In the genomic region with DNA sequence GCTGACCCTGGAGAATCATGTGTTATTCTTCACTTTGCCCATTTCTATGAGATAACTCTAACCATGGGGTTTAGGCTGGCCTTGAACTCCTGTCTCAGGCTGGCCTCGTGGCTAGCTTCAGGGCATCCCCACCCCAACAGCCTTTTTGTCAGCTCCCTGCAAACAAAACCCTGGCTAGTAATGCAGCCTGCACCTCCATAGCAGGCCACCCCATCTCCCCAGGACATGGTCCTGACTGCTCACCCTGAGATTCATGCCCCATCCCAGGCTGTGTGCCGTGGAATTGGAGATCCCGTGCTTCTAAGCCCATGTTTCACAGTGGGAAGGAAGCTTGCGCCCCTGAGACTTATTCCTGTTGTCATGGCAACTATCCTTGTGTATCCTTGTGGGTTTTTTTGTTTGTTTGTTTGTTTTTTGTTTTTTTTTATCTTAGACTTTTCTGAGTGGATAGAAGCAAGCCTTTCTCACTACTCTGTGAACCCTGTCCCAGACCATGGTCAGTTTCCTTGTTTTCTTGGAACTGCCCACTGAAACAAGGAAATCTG, we compare ENCODE assay signal across 17 mouse cellular contexts. TPM values are rescaled to one million over a fixed set of nuclear protein-coding genes. Genes with fewer than 3 reads are reported as not detected.
DNase-seq lines count a peak whose midpoint lies in the region; ATAC-seq and TF ChIP-seq lines count a peak whose summit lies in the region.
"Had no signal": no experiment of that assay in that cellular context is flagged by ENCODE, and none has a peak within 500 bp of the region (broad histone marks: within the 10 kb centered on the region; RNA-seq: fewer than 3 reads in every experiment).

No protein-coding gene starts in this region.

- 0 out of 2 replicates have a peak overlapping the region, but pooled peaks have one; percentile 29 for H3K9ac ChIP-seq in heart, adult 2 months (ENCODE audit: low read depth, low read length)
- H3K9ac ChIP-seq in heart, embryonic 11.5 days (ENCODE audit: low read depth, low read length) = no peak overlapping the region
- H3K9ac ChIP-seq in lung, postnatal 0 days (replicated peaks; ENCODE audit: low read depth) = no peak overlapping the region
- H3K9ac ChIP-seq in ES-E14 (ENCODE audit: insufficient read depth, low read depth, low read length, poor library complexity, severe bottlenecking) = no peak overlapping the region
- H3K9ac ChIP-seq: embryonic facial prominence, embryonic 12.5 days; forebrain, postnatal 0 days; heart, embryonic 12.5 days; liver, embryonic 13.5 days had no signal

- H3K4me3 ChIP-seq in heart, adult 2 months = no peak overlapping the region
- no peak overlapping the region for H3K4me3 ChIP-seq in heart, embryonic 11.5 days (ENCODE audit: low read depth, low read length)
- H3K4me3 ChIP-seq in lung, postnatal 0 days (ENCODE audit: low read depth, low read length) = no peak overlapping the region
- H3K4me3 ChIP-seq in ES-E14 (ENCODE audit: insufficient read depth in 1 of 2, low read depth in 1 of 2, low read length in 2 of 2, poor library complexity in 1 of 2, severe bottlenecking in 1 of 2) = no peak overlapping the region
- H3K4me3 ChIP-seq in brown adipose tissue, adult 24 weeks (ENCODE audit: insufficient read depth, low read depth, low read length) = no peak overlapping the region
- H3K4me3 ChIP-seq: embryonic facial prominence, embryonic 12.5 days; heart, embryonic 12.5 days; layer of hippocampus, adult 2 months; liver, embryonic 13.5 days had no signal

- DNase-seq in heart, adult 2 months = peak in 1 of 2 experiments; percentile 19
- no peak for DNase-seq in lung, postnatal 0 days (ENCODE audit: low spot score)
- no peak for DNase-seq in lung, postnatal 4 days
- no peak for DNase-seq in ES-E14 (ENCODE audit: low read depth, low spot score)
- DNase-seq in frontal cortex, postnatal 36 days (ENCODE audit: low spot score in 2 of 2) = no peak
- DNase-seq: cerebellum, adult 8-10 months; forebrain, postnatal 0 days; left cerebral cortex, postnatal 4 days; liver, embryonic 13.5 days; right cerebral cortex, postnatal 14 days had no signal

- TF ChIP-seq POLR2A in heart, adult 2 months (IDR thresholded peaks at IDR 0.05; ENCODE audit: insufficient read depth, low read depth, low read length) = no peak

- WGBS in heart, adult 2 months = 45% methylated on average over 4 of the region's 4 CpGs
- WGBS in heart, embryonic 11.5 days (ENCODE audit: insufficient replicate concordance) = 67% methylated on average over 4 of the region's 4 CpGs
- 80% methylated on average over 4 of the region's 4 CpGs for WGBS in lung, postnatal 0 days

- H3K36me3 ChIP-seq in heart, adult 2 months (ENCODE audit: control insufficient read depth, insufficient read depth, low read length) = peaks cover 3% of the 10 kb centered on the region; the same call in 1 of the 2 replicates
- no peaks in the 10 kb centered on the region for H3K36me3 ChIP-seq in heart, embryonic 11.5 days (ENCODE audit: control insufficient read depth, insufficient read depth, low read length)
- no peaks in the 10 kb centered on the region for H3K36me3 ChIP-seq in lung, postnatal 0 days (ENCODE audit: insufficient read depth, low read length)
- H3K36me3 ChIP-seq in ES-E14 (ENCODE audit: control insufficient read depth, insufficient read depth, low read length, poor library complexity, severe bottlenecking) = no peaks in the 10 kb centered on the region
- H3K36me3 ChIP-seq: embryonic facial prominence, embryonic 12.5 days; heart, embryonic 12.5 days; liver, embryonic 13.5 days had no signal

- H3K4me1 ChIP-seq in heart, adult 2 months (ENCODE audit: control insufficient read depth, insufficient read depth, low read length) = peaks cover 50% of the 10 kb centered on the region
- peaks cover 6% of the 10 kb centered on the region for H3K4me1 ChIP-seq in heart, embryonic 11.5 days (ENCODE audit: control insufficient read depth, insufficient read depth, low read length)
- peaks cover 62% of the 10 kb centered on the region for H3K4me1 ChIP-seq in lung, postnatal 0 days (ENCODE audit: insufficient read depth, low read depth, low read length)
- H3K4me1 ChIP-seq in ES-E14 (ENCODE audit: control insufficient read depth in 2 of 2, insufficient read depth in 2 of 2, low read length in 2 of 2, poor library complexity in 1 of 2) = no peaks in the 10 kb centered on the region
- H3K4me1 ChIP-seq in brown adipose tissue, adult 24 weeks (ENCODE audit: control insufficient read depth, insufficient read depth, insufficient read length, low read length) = peaks cover 74% of the 10 kb centered on the region

- H3K79me2 ChIP-seq in heart, adult 2 months (replicated peaks; ENCODE audit: control insufficient read depth, insufficient read depth, low read length) = no peaks in the 10 kb centered on the region

- no peak for ATAC-seq in heart, embryonic 11.5 days (replicated peaks; ENCODE audit: insufficient number of reproducible peaks, low FRiP score, low TSS enrichment)
- ATAC-seq in lung, postnatal 0 days = no peak
- ATAC-seq: forebrain, postnatal 0 days had no signal

- no peak overlapping the region for H3K4me2 ChIP-seq in heart, embryonic 11.5 days
- no peak overlapping the region for H3K4me2 ChIP-seq in lung, postnatal 0 days (replicated peaks; ENCODE audit: low read depth, low read length)
- H3K4me2 ChIP-seq: embryonic facial prominence, embryonic 12.5 days; heart, embryonic 12.5 days; liver, embryonic 13.5 days had no signal

- no peak for TF ChIP-seq CTCF in heart, adult 2 months (IDR thresholded peaks at IDR 0.05)
- no peak for TF ChIP-seq CTCF in lung, postnatal 0 days (IDR thresholded peaks at IDR 0.05)

- H3K27me3 ChIP-seq in heart, adult 2 months (ENCODE audit: control insufficient read depth, insufficient read depth, low read length) = no peaks in the 10 kb centered on the region
- H3K27me3 ChIP-seq in heart, embryonic 11.5 days (ENCODE audit: control insufficient read depth, insufficient read depth, low read length) = peaks cover 5% of the 10 kb centered on the region
- H3K27me3 ChIP-seq in lung, postnatal 0 days (replicated peaks; ENCODE audit: insufficient read depth, low read length) = no peaks in the 10 kb centered on the region

- no peak for TF ChIP-seq EP300 in heart, adult 2 months (IDR thresholded peaks at IDR 0.05; ENCODE audit: insufficient read depth, low read depth, low read length)
- TF ChIP-seq EP300 in lung, postnatal 0 days (IDR thresholded peaks at IDR 0.05) = no peak

- H3K27ac ChIP-seq in heart, adult 2 months = peak overlapping the region; percentile 60
- H3K27ac ChIP-seq in heart, embryonic 11.5 days (ENCODE audit: low read depth, low read length) = no peak overlapping the region
- peak overlapping the region; percentile 82; the same call in 1 of the 2 replicates for H3K27ac ChIP-seq in lung, postnatal 0 days (ENCODE audit: low read length)
- no peak overlapping the region for H3K27ac ChIP-seq in ES-E14 (ENCODE audit: insufficient read depth, low read depth, low read length, poor library complexity, severe bottlenecking)
- H3K27ac ChIP-seq in brown adipose tissue, adult 24 weeks (replicated peaks; ENCODE audit: low read depth, low read length) = peak overlapping the region; percentile 51
- H3K27ac ChIP-seq: embryonic facial prominence, embryonic 12.5 days; layer of hippocampus, adult 2 months; liver, embryonic 13.5 days had no signal

- in situ Hi-C loops in ES-E14 (cut with MboI; ENCODE audit: low sequenced_read_pairs in 2 of 2, unreplicated experiment in 2 of 2) = no loop called here

- intact Hi-C loops in heart, adult 2 months (cut with DNase I) = no loop called here

- no peaks in the 10 kb centered on the region for H3K9me3 ChIP-seq in heart, embryonic 11.5 days (replicated peaks; ENCODE audit: control insufficient read depth, low read length)
- H3K9me3 ChIP-seq in lung, postnatal 0 days (ENCODE audit: low read length) = no peaks in the 10 kb centered on the region
- H3K9me3 ChIP-seq in ES-E14 (ENCODE audit: control insufficient read depth, insufficient read depth, low read depth, low read length) = no peaks in the 10 kb centered on the region
- H3K9me3 ChIP-seq: embryonic facial prominence, embryonic 12.5 days; heart, embryonic 12.5 days; liver, embryonic 13.5 days had no signal

TF ChIP-seq in ES-E14, 5 proteins besides CTCF, POLR2A, EP300 and RAD21:
- TF ChIP-seq CHD2 (IDR thresholded peaks at IDR 0.05; ENCODE audit: low read depth, low read length) (no peak), HCFC1 (IDR thresholded peaks at IDR 0.05; ENCODE audit: borderline replicate concordance, insufficient read depth, low read length) (no peak), ZNF384 (IDR thresholded peaks at IDR 0.05; ENCODE audit: low read depth, low read length) (0 out of 2 replicates have a peak, but pooled peaks have one; percentile 41), MAFK (IDR thresholded peaks at IDR 0.05; ENCODE audit: insufficient read depth, low read depth, low read length) (no peak), ZC3H11A (IDR thresholded peaks at IDR 0.05; ENCODE audit: borderline replicate concordance, low read depth, low read length) (no peak)

RNA-seq across cellular contexts. Expression of gene Il4ra, which starts 6.6 kb away (rescaled TPM):
- 10 to 100 TPM; 13.2 to 20.1 TPM for total RNA-seq in heart, adult 2 months (2021)
- polyA plus RNA-seq in heart, adult 2 months (2012; rRNA removed) = 14.3 and 19.1 TPM in 2 replicates
- 1.5 and 1.6 TPM in 2 replicates for polyA plus RNA-seq in heart, embryonic 11.5 days (2014; fragmentation: Nextera tagmentation; extraction: Ambion mirVana)
- 29.7 and 31.8 TPM in 2 replicates for polyA plus RNA-seq in lung, postnatal 0 days (2015; fragmentation: Nextera tagmentation; extraction: Ambion mirVana)
- total RNA-seq in ES-E14 (2012; rRNA removed) = 2.9 and 3.4 TPM in 2 replicates
- 5.5 and 8.6 TPM in 2 replicates for polyA plus RNA-seq in brown adipose tissue, adult 24 weeks (2012; ENCODE audit: insufficient read depth, insufficient read length, missing spikeins)

RNA-seq across cellular contexts. Expression of gene Il21r, which starts 44.8 kb away (rescaled TPM):
- under 1 TPM; 0.48 to 0.60 TPM for total RNA-seq in heart, adult 2 months (2021)
- 1.8 and 2.3 TPM in 2 replicates for polyA plus RNA-seq in heart, adult 2 months (2012; rRNA removed)
- 0.10 TPM in 1 of 2 replicates, not detected in the other for polyA plus RNA-seq in heart, embryonic 11.5 days (2014; fragmentation: Nextera tagmentation; extraction: Ambion mirVana)
- 0.38 and 0.65 TPM in 2 replicates for polyA plus RNA-seq in lung, postnatal 0 days (2015; fragmentation: Nextera tagmentation; extraction: Ambion mirVana)
- 0.58 TPM in 1 of 2 replicates, not detected in the other for total RNA-seq in ES-E14 (2012; rRNA removed)
- polyA plus RNA-seq in brown adipose tissue, adult 24 weeks (2012; ENCODE audit: insufficient read depth, insufficient read length, missing spikeins) = 0.58 TPM in 1 of 2 replicates, not detected in the other
- total RNA-seq: gastrocnemius, adult 8-10 months had no signal
- polyA plus RNA-seq: neural tube, embryonic 14.5 days had no signal

Comparison
In these comparisons a context has a peak if more than half of its experiments do, and no peak if none do; other contexts are left out.
1. H3K27ac ChIP-seq: peak in heart, adult 2 months (single experiment), lung, postnatal 0 days (single experiment) and brown adipose tissue, adult 24 weeks (single experiment); none in heart, embryonic 11.5 days (single experiment) and ES-E14 (single experiment).